Mouse (Mus musculus) myocyte (in vitro differentiated cells): ENCODE results near the gene A930018P22Rik. TPM values are rescaled to one million over a fixed set of nuclear protein-coding genes. Genes with fewer than 3 reads are reported as not detected.

Experiments used
- H3K27me3 ChIP-seq: one replicate; pipeline ENCODE4 v1.6.1; 2011; ENCODE audit not compliant: control insufficient read depth, insufficient read depth, insufficient read length
- H3K36me3 ChIP-seq: one replicate; pipeline ENCODE4 v1.6.1; 2011; ENCODE audit not compliant: control insufficient read depth, insufficient read depth
- H3K4me2 ChIP-seq: one replicate; pipeline ENCODE4 v1.6.1; 2011; ENCODE audit warnings: low read depth, control low read depth
- H3K4me3 ChIP-seq: one replicate; pipeline ENCODE4 v1.5.1; 2011; ENCODE audit warnings: mild to moderate bottlenecking, control low read depth, moderate library complexity
- H3K79me2 ChIP-seq: one replicate; pipeline ENCODE4 v1.6.1; 2011; ENCODE audit not compliant: control insufficient read depth, insufficient read depth
- H3ac ChIP-seq: one replicate; pipeline ENCODE4 v1.6.1; 2011; ENCODE audit not compliant: control insufficient read depth, insufficient read length
- CEBPB ChIP-seq: IDR thresholded peaks from 2 replicates; pipeline ENCODE4 v1.6.1; 2011; ENCODE audit warnings: mild to moderate bottlenecking, moderate library complexity; ENCODE audit not compliant: poor library complexity, insufficient read depth, severe bottlenecking
- E2F4 ChIP-seq: IDR thresholded peaks from one replicate; pipeline ENCODE4 v1.6.1; 2011; ENCODE audit warnings: mild to moderate bottlenecking, control low read depth, moderate library complexity; ENCODE audit not compliant: insufficient read depth
- MAX ChIP-seq: IDR thresholded peaks from one replicate; pipeline ENCODE4 v1.6.1; 2011; ENCODE audit warnings: low read depth, mild to moderate bottlenecking, control low read depth
- MYOD1 ChIP-seq, 3 experiments: IDR thresholded peaks; one replicate each; pipeline ENCODE4 v1.6.1; 2011; ENCODE audit warnings: control low read depth in 2 of 3, low read depth in 2 of 3, mild to moderate bottlenecking in 2 of 3, moderate library complexity in 1 of 3; ENCODE audit not compliant: insufficient read length in 2 of 3, control insufficient read depth in 1 of 3
- MYOG ChIP-seq, 3 experiments: IDR thresholded peaks; one replicate each; pipeline ENCODE4 v1.6.1; 2011; ENCODE audit warnings: control low read depth in 2 of 3, low read depth in 2 of 3, mild to moderate bottlenecking in 2 of 3; ENCODE audit not compliant: insufficient read length in 2 of 3, control insufficient read depth in 1 of 3, insufficient read depth in 1 of 3
- POLR2A ChIP-seq: IDR thresholded peaks from one replicate; pipeline ENCODE4 v1.6.1; 2011; ENCODE audit warnings: low read depth, mild to moderate bottlenecking, control low read depth, moderate library complexity; ENCODE audit not compliant: insufficient read length
- POLR2AphosphoS2 ChIP-seq: IDR thresholded peaks from one replicate; pipeline ENCODE4 v1.6.1; 2011; ENCODE audit warnings: low read depth, control low read depth; ENCODE audit not compliant: insufficient read length
- REST ChIP-seq: IDR thresholded peaks from one replicate; pipeline ENCODE4 v1.6.1; 2011; ENCODE audit warnings: mild to moderate bottlenecking, control low read depth, moderate library complexity; ENCODE audit not compliant: insufficient read depth, insufficient read length
- SRF ChIP-seq: IDR thresholded peaks from one replicate; pipeline ENCODE4 v1.6.1; 2011; ENCODE audit warnings: low read depth; ENCODE audit not compliant: control insufficient read depth, insufficient read length
- TCF12 ChIP-seq: IDR thresholded peaks from one replicate; pipeline ENCODE4 v1.6.1; 2011; ENCODE audit warnings: mild to moderate bottlenecking, control low read depth; ENCODE audit not compliant: poor library complexity, insufficient read depth, severe bottlenecking
- TCF3 ChIP-seq: IDR thresholded peaks from one replicate; pipeline ENCODE4 v1.6.1; 2011; ENCODE audit warnings: low read depth, control low read depth; ENCODE audit not compliant: insufficient read length
- USF1 ChIP-seq: IDR thresholded peaks from one replicate; pipeline ENCODE4 v1.6.1; 2011; ENCODE audit warnings: low read depth, mild to moderate bottlenecking, control low read depth, moderate library complexity
- polyA plus RNA-seq: library from polyadenylated mRNA; unstranded; fragments of >200 nt; fragmentation: generic; extraction: Trizol; gene quantifications from one replicate; pipeline ENCODE4 v1.2.1, GENCODE M21; 2012; ENCODE audit warnings: missing spikeins

Gene A930018P22Rik
- polyA plus RNA-seq, 1 experiment, result 0.08 TPM

GRCm38 (mm10) chr2:104144004-104144403 lies 21.4 kb downstream of the A930018P22Rik start:
- H3K79me2 ChIP-seq, result no peaks in the 10 kb centered on the region
- H3ac ChIP-seq, result no peak overlapping the region
- TF ChIP-seq CEBPB (no peak), POLR2A (no peak), MYOG (IDR thresholded peaks at IDR 0.05; ENCODE audit: control insufficient read depth in 1 of 3, insufficient read depth in 1 of 3, insufficient read length in 2 of 3, low read depth in 2 of 3) (no peak), MAX (no peak), USF1 (no peak), E2F4 (no peak), MYOD1 (IDR thresholded peaks at IDR 0.05; ENCODE audit: control insufficient read depth in 1 of 3, insufficient read length in 2 of 3, low read depth in 2 of 3) (no peak), TCF3 (no peak), POLR2AphosphoS2 (no peak), TCF12 (no peak), SRF (no peak), REST (no peak)
- no peak overlapping the region for H3K4me3 ChIP-seq
- no peaks in the 10 kb centered on the region for H3K36me3 ChIP-seq
- H3K27me3 ChIP-seq, result no peaks in the 10 kb centered on the region
- H3K4me2 ChIP-seq, result no peak overlapping the region

- H3K4me3 ChIP-seq, result no peak overlapping the region
- TF ChIP-seq MYOD1 (IDR thresholded peaks at IDR 0.05; ENCODE audit: control insufficient read depth in 1 of 3, insufficient read length in 2 of 3, low read depth in 2 of 3), result peak in 1 of 3 experiments; percentile 6
- TF ChIP-seq MAX, result no peak
- TF ChIP-seq POLR2A, result no peak
- TF ChIP-seq USF1, result no peak
- H3K36me3 ChIP-seq, result no peaks in the 10 kb centered on the region
- no peaks in the 10 kb centered on the region for H3K27me3 ChIP-seq
- peak overlapping the region; percentile 51 for H3K4me2 ChIP-seq
- H3K79me2 ChIP-seq, result no peaks in the 10 kb centered on the region
- H3ac ChIP-seq, result no peak overlapping the region
Measured at GRCm38 (mm10) chr2:104145983-104146382, 23.4 kb downstream of the A930018P22Rik start.

GRCm38 (mm10) chr2:104147910-104148561 lies 25.5 kb downstream of the A930018P22Rik start:
- no peaks in the 10 kb centered on the region for H3K79me2 ChIP-seq
- no peaks in the 10 kb centered on the region for H3K27me3 ChIP-seq
- H3K4me2 ChIP-seq, result peak overlapping the region; percentile 1
- no peak overlapping the region for H3K4me3 ChIP-seq
- H3ac ChIP-seq, result no peak overlapping the region
- no peaks in the 10 kb centered on the region for H3K36me3 ChIP-seq
- TF ChIP-seq MYOG (IDR thresholded peaks at IDR 0.05; ENCODE audit: control insufficient read depth in 1 of 3, insufficient read depth in 1 of 3, insufficient read length in 2 of 3, low read depth in 2 of 3) (no peak), MYOD1 (IDR thresholded peaks at IDR 0.05; ENCODE audit: control insufficient read depth in 1 of 3, insufficient read length in 2 of 3, low read depth in 2 of 3) (no peak), SRF (no peak), CEBPB (no peak), MAX (no peak), TCF3 (no peak), USF1 (no peak)

GRCm38 (mm10) chr2:104150608-104151397 lies 28.2 kb downstream of the A930018P22Rik start:
- Histone ChIP-seq H3K4me2 (peak overlapping the region; percentile 52), H3K4me3 (no peak overlapping the region), H3ac (no peak overlapping the region), H3K27me3 (no peaks in the 10 kb centered on the region), H3K36me3 (no peaks in the 10 kb centered on the region), H3K79me2 (no peaks in the 10 kb centered on the region)
- TF ChIP-seq TCF12, result peak; percentile 94
- no peak for TF ChIP-seq E2F4
- peak; percentile 72; the same call in 1 of the 2 replicates for TF ChIP-seq CEBPB
- TF ChIP-seq SRF, result peak; percentile 64
- peak; percentile 14 to 80 (median 61) for TF ChIP-seq MYOG (IDR thresholded peaks at IDR 0.05; ENCODE audit: control insufficient read depth in 1 of 3, insufficient read depth in 1 of 3, insufficient read length in 2 of 3, low read depth in 2 of 3)
- TF ChIP-seq REST, result no peak
- no peak for TF ChIP-seq POLR2A
- no peak for TF ChIP-seq MAX
- peak; percentile 83 for TF ChIP-seq TCF3
- TF ChIP-seq POLR2AphosphoS2, result no peak
- TF ChIP-seq MYOD1 (IDR thresholded peaks at IDR 0.05; ENCODE audit: control insufficient read depth in 1 of 3, insufficient read length in 2 of 3, low read depth in 2 of 3), result peak; percentile 100
- TF ChIP-seq USF1, result no peak
